Mouse (Mus musculus) heart, embryonic 13.5 days (tissue): Measurements from ENCODE around the gene Gabrp. TPM values are rescaled to one million over a fixed set of nuclear protein-coding genes. Genes with fewer than 3 reads are reported as not detected.

ENCODE experiments used
- ATAC-seq: fragments of 200-750 bp; cut with Nextera tagmentation; 2 replicates; pipeline ENCODE4 v1.8.0; 2017; ENCODE audit warnings: moderate TSS enrichment; ENCODE audit not compliant: insufficient number of reproducible peaks, low FRiP score, low TSS enrichment; ENCODE audit errors: extremely low read depth
- H3K27ac ChIP-seq: fragments of 300-500 bp; sonication (generic); replicated peaks from 2 replicates; pipeline ENCODE4 v1.5.1; 2015; ENCODE audit warnings: moderate library complexity, mild to moderate bottlenecking, inconsistent platforms
- H3K27me3 ChIP-seq: fragments of 300-500 bp; sonication (generic); replicated peaks from 2 replicates; pipeline ENCODE4 v1.6.1; 2015; ENCODE audit warnings: mild to moderate bottlenecking, inconsistent platforms
- H3K36me3 ChIP-seq: fragments of 300-500 bp; sonication (generic); 2 replicates; pipeline ENCODE4 v1.6.1; 2015; ENCODE audit warnings: mild to moderate bottlenecking, inconsistent platforms
- H3K4me1 ChIP-seq: fragments of 300-500 bp; sonication (generic); 2 replicates; pipeline ENCODE4 v1.6.1; 2015; ENCODE audit warnings: inconsistent platforms
- H3K4me2 ChIP-seq: fragments of 300-500 bp; sonication (generic); 2 replicates; pipeline ENCODE4 v1.6.1; 2015; ENCODE audit warnings: inconsistent platforms, mild to moderate bottlenecking, moderate library complexity
- H3K4me3 ChIP-seq: fragments of 300-500 bp; sonication (generic); 2 replicates; pipeline ENCODE4 v1.5.1; 2015; ENCODE audit warnings: moderate library complexity, mild to moderate bottlenecking, inconsistent platforms
- H3K9ac ChIP-seq: fragments of 300-500 bp; sonication (generic); 2 replicates; pipeline ENCODE4 v1.6.1; 2015; ENCODE audit warnings: inconsistent platforms, mild to moderate bottlenecking, moderate library complexity
- H3K9me3 ChIP-seq: fragments of 300-500 bp; sonication (generic); 2 replicates; pipeline ENCODE4 v1.6.1; 2016; ENCODE audit warnings: inconsistent platforms
- WGBS: fragments of 180-500 bp; shearing (Covaris S2); methylation state at CpG from one replicate; pipeline ENCODE4 v1.1.7; 2015; ENCODE audit warnings: mixed read lengths; 5-methylcytosine and 5-hydroxymethylcytosine counted together
- polyA plus RNA-seq: library from polyadenylated mRNA; unstranded; fragments of >200 nt; fragmentation: Nextera tagmentation; extraction: Ambion mirVana; gene quantifications from 2 replicates; pipeline ENCODE4 v1.2.1, GENCODE M21; 2015

Gabrp gene
- polyA plus RNA-seq = 0.05 and 0.07 TPM in 2 replicates

DNA sequence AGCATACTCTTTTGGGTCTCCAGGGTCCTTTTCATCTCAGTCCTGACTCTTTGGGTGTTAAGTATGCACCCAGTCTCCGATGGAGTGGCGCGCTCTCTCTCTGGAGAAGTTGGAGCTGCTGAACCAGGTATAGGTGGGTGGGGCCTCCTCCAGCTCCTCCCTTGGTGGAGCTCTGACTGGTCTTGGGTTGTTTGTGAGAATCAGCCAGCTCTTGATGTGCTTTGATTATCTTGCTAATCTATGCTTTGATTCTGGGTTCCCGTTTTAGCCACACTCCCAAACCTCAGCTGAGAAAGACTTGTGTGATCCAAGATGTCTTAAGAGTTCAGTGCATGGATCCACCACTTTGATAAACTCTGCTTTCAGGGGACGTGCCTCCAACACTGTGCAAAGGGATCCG, at the start of gene Gabrp:
TSS of gene Gabrp (minus strand) at position 101 of the 400 bp plus-strand sequence.
- Histone ChIP-seq H3K27me3 (peaks cover 14% of the 10 kb centered on the region), H3K4me3 (no peak within 1 kb of the TSS), H3K27ac (no peak within 1 kb of the TSS), H3K36me3 (no peaks in the 10 kb centered on the region), H3K9ac (no peak within 1 kb of the TSS), H3K4me2 (no peak within 1 kb of the TSS), H3K4me1 (no peaks in the 10 kb centered on the region), H3K9me3 (peaks cover 3% of the 10 kb centered on the region; the same call in 1 of the 2 replicates)
- no peak for ATAC-seq
- WGBS = 48% methylated on average over 6 of the region's 6 CpGs

- H3K4me1 ChIP-seq = no peaks in the 10 kb centered on the region
- H3K27ac ChIP-seq = no peak overlapping the region
- H3K27me3 ChIP-seq = no peaks in the 10 kb centered on the region
- H3K4me2 ChIP-seq = no peak overlapping the region
- no peaks in the 10 kb centered on the region for H3K36me3 ChIP-seq
- no peak overlapping the region for H3K9ac ChIP-seq
- H3K9me3 ChIP-seq = no peaks in the 10 kb centered on the region
- H3K4me3 ChIP-seq = no peak overlapping the region
- ATAC-seq = no peak
- WGBS = 70% methylated on average over 4 of the region's 4 CpGs
These were observed 48.5 kb upstream of the Gabrp start for GRCm38 (mm10) chr11:33627136-33627742.

DNA sequence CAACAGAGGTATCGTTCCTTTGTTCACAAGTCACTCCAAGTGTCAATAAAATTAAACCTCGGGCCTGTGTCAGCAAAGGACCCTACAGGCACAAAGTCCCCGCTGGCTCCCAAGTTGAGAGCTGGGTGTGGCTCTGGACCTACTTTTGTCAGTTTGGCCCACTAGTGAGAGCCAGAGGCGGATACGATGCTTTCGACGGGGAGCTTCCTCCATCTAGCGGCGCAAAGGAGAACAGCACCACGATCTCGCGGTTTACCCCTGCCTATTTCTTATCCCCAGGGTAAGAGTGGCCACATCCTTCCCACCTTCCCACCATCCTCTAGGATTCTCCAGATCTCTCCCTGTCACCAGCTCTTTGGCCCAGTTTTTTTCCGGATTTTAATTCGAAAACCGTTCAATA, 35.5 kb upstream of the Gabrp start:
- Histone ChIP-seq H3K4me3 (no peak overlapping the region), H3K9ac (no peak overlapping the region), H3K36me3 (no peaks in the 10 kb centered on the region), H3K27ac (no peak overlapping the region), H3K9me3 (no peaks in the 10 kb centered on the region), H3K4me2 (no peak overlapping the region), H3K27me3 (peaks cover 22% of the 10 kb centered on the region; the same call in 1 of the 2 replicates), H3K4me1 (no peaks in the 10 kb centered on the region)
- WGBS = 7% methylated on average over 15 of the region's 15 CpGs
- ATAC-seq = no peak

DNA sequence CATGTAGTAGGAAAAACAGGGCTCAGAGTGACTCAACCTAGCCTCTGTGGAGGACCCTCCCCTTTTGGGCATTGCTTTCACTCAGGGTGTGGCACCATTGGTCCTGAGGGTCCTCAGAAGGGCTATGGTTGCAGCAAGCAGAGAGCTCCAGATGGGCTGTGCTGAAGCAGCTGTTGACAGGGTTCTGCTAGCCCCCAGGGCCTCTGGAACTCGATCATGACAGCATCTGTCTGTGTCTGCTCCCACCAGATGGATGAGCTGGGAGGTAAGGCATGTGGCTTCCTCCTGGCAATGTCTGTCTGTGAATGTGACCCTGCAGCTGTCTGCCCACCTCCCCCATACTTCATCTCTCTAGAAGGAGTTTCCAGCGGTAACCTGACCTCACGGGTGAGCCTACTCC, 29.0 kb upstream of the Gabrp start:
- no peak for ATAC-seq

DNA sequence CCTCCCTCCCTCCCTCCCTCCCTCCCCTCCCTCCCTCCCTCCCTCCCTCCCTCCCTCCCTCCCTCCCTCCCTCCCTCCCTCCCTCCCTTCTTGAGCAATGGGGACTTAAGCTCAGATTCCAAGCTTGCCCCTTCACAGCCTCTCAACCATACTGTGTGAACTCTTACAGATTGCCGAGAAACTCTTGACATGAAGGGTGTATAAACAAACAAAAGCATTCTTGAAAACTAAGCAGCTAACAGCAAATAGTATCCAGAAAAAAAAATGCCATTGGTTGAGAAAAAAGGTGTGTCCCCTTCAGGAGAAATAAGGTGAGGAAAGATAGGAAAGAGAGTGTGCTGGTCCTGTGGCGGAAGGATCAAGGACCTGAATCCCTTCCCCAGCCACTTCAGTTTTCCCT, 24.4 kb upstream of the Gabrp start:
- ATAC-seq = no peak
- Histone ChIP-seq H3K4me1 (peaks cover 5% of the 10 kb centered on the region; the same call in 1 of the 2 replicates), H3K4me2 (no peak overlapping the region), H3K36me3 (no peaks in the 10 kb centered on the region), H3K27me3 (0 out of 2 replicates have a peak, but pooled peaks cover 3% of the 10 kb centered on the region), H3K9ac (no peak overlapping the region), H3K9me3 (no peaks in the 10 kb centered on the region), H3K4me3 (no peak overlapping the region), H3K27ac (no peak overlapping the region)
- 47% methylated on average over 2 of the region's 2 CpGs for WGBS

More for the DNA sequence above, 29.0 kb upstream of the Gabrp start:
- Histone ChIP-seq H3K9me3 (no peaks in the 10 kb centered on the region), H3K4me2 (no peak overlapping the region), H3K27me3 (0 out of 2 replicates have a peak, but pooled peaks cover 6% of the 10 kb centered on the region), H3K9ac (no peak overlapping the region), H3K4me1 (peaks cover 5% of the 10 kb centered on the region; the same call in 1 of the 2 replicates), H3K4me3 (no peak overlapping the region), H3K27ac (no peak overlapping the region), H3K36me3 (no peaks in the 10 kb centered on the region)
- WGBS = 8% methylated on average over 3 of the region's 3 CpGs

GRCm38 (mm10) chr11:33598986-33599385, 20.2 kb upstream of the Gabrp start, which contains the start of gene D130052B06Rik:
Gene D130052B06Rik, plus strand, starts transcription at chr11:33599302.
- no peak within 1 kb of the TSS for H3K4me2 ChIP-seq
- no peaks in the 10 kb centered on the region for H3K4me1 ChIP-seq
- ATAC-seq = no peak
- H3K27me3 ChIP-seq = peaks cover 10% of the 10 kb centered on the region
- no peaks in the 10 kb centered on the region for H3K36me3 ChIP-seq
- H3K9me3 ChIP-seq = no peaks in the 10 kb centered on the region
- no peak within 1 kb of the TSS for H3K4me3 ChIP-seq
- no peak within 1 kb of the TSS for H3K27ac ChIP-seq
- H3K9ac ChIP-seq = no peak within 1 kb of the TSS
- WGBS = 74% methylated on average over 4 of the region's 4 CpGs

DNA sequence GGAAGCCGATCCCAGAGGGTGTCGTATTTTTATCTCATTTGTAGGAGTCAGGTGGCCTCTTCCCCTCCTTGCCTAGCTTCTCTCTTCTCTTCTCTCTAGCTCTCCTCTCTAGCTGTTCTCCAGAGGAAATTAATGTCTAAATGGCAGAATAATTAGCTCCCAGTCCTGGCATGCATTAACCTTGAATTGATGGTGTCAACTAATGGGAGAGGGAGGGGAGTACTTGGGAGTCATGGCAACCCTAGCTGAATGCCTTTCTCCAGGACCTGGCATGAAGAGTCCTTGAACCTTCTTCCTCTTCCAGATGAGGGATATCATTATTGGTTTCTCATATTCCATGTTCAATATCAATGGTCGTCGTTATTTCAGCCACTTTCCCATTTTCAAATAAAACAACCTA, 17.9 kb upstream of the Gabrp start:
- Histone ChIP-seq H3K27ac (no peak overlapping the region), H3K9me3 (no peaks in the 10 kb centered on the region), H3K4me1 (no peaks in the 10 kb centered on the region), H3K4me3 (no peak overlapping the region), H3K9ac (no peak overlapping the region), H3K27me3 (peaks cover 10% of the 10 kb centered on the region), H3K36me3 (no peaks in the 10 kb centered on the region), H3K4me2 (no peak overlapping the region)
- ATAC-seq = no peak
- WGBS = 76% methylated on average over 4 of the region's 4 CpGs

DNA sequence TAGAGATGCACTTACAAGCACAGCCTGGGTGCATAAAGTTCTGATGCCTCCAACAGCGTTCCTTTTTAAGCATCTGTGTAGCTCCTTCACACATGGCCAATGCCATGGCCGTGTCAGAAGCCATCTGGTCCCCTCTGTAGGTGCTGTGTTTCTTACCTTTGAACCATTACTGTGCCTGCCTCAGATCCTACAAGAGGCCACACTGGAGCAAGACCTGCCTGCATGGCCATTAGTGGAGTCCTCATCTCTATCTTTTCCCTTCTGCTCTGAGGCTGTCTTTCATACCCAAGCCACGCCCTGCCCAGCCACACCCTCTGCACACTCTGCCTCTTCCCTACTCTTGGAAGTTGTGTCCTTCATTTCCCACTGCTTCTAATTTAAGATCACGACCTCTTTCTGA, 14.1 kb upstream of the Gabrp start:
- no peak overlapping the region for H3K27ac ChIP-seq
- H3K27me3 ChIP-seq = peaks cover 7% of the 10 kb centered on the region
- H3K4me3 ChIP-seq = no peak overlapping the region
- H3K36me3 ChIP-seq = no peaks in the 10 kb centered on the region
- H3K9ac ChIP-seq = no peak overlapping the region
- ATAC-seq = no peak
- 67% methylated on average over 4 of the region's 4 CpGs for WGBS
- H3K4me1 ChIP-seq = no peaks in the 10 kb centered on the region
- H3K9me3 ChIP-seq = no peaks in the 10 kb centered on the region
- no peak overlapping the region for H3K4me2 ChIP-seq

- 81% methylated on average over 3 of the region's 3 CpGs for WGBS
- no peak overlapping the region for H3K9ac ChIP-seq
- H3K27me3 ChIP-seq = peaks cover 6% of the 10 kb centered on the region; the same call in 1 of the 2 replicates
- no peaks in the 10 kb centered on the region for H3K9me3 ChIP-seq
- ATAC-seq = no peak
- no peak overlapping the region for H3K4me2 ChIP-seq
- H3K4me1 ChIP-seq = no peaks in the 10 kb centered on the region
- no peaks in the 10 kb centered on the region for H3K36me3 ChIP-seq
- no peak overlapping the region for H3K27ac ChIP-seq
- H3K4me3 ChIP-seq = no peak overlapping the region
These were observed 12.0 kb upstream of the Gabrp start for GRCm38 (mm10) chr11:33590771-33591170.

DNA sequence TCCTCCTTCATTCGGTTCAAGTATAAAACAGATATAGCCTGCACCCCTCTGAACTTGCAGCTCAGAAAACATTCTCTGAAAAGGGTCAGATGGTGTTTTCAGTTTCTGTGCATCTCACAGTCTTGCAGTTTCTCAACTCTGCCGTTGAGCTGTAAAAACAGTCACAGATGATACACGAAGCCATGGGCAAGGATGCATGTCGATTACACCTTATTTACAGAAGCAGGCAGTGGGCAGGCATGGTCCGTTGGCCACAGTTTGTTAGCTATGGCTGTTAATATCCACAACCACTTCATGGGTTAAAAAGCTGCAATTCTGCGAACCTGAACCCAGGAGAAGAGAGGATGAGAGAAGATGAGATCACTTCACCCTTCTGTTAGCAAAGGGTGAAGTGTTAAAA, 7.9 kb upstream of the Gabrp start:
- H3K36me3 ChIP-seq = no peaks in the 10 kb centered on the region
- H3K4me2 ChIP-seq = no peak overlapping the region
- H3K27ac ChIP-seq = no peak overlapping the region
- no peaks in the 10 kb centered on the region for H3K9me3 ChIP-seq
- 67% methylated on average over 6 of the region's 6 CpGs for WGBS
- H3K4me1 ChIP-seq = no peaks in the 10 kb centered on the region
- H3K9ac ChIP-seq = no peak overlapping the region
- H3K4me3 ChIP-seq = no peak overlapping the region
- no peak for ATAC-seq
- H3K27me3 ChIP-seq = no peaks in the 10 kb centered on the region

DNA sequence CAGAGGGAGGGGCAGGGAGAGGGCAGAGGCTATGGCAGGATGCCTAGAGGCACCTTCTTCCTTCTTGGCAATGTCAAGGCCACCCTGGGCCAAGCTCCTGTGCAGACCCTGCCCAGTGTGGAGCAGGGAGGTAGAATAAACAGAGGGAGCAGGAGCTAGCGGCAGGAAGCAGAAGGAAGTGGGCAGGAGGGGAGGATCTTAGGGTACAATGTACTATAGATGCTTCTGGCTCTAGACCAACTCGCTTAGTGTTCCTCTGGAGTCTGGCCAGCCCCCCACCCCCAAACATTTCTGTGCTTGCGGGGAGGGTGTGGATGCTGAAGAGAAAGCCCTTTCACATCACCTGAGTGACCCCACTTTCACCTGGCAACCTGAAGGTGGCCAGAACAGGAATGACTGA, 862 bp upstream of the Gabrp start:
- H3K4me2 ChIP-seq = no peak overlapping the region
- no peaks in the 10 kb centered on the region for H3K36me3 ChIP-seq
- H3K4me1 ChIP-seq = no peaks in the 10 kb centered on the region
- H3K27ac ChIP-seq = no peak overlapping the region
- no peak overlapping the region for H3K4me3 ChIP-seq
- no peak overlapping the region for H3K9ac ChIP-seq
- WGBS = 41% methylated on average over 3 of the region's 3 CpGs
- peaks cover 14% of the 10 kb centered on the region for H3K27me3 ChIP-seq
- ATAC-seq = no peak
- H3K9me3 ChIP-seq = peaks cover 3% of the 10 kb centered on the region; the same call in 1 of the 2 replicates

DNA sequence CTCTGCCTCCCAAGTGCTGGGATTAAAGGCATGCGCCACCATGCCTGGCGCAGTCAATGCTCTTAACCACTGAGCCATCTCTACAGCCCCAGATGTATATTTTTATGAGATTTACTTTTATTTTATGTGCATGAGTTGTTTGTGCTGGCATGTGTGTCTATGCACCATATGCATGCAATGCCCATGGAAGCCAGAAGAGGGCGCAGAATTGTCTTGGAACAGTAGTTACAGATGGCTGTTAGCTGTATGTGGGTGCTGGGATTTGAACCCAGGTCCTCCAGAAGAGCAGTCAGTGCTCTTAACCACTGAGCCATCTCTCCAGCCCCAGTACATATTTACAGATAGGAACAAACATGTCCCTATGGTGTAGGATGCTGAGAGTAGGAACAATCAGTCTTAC, 3.8 kb downstream of the Gabrp start:
- Histone ChIP-seq H3K4me2 (no peak overlapping the region), H3K4me1 (no peaks in the 10 kb centered on the region)
- WGBS = 65% methylated on average over 3 of the region's 3 CpGs

More for the DNA sequence above, 3.8 kb downstream of the Gabrp start:
- peaks cover 3% of the 10 kb centered on the region; the same call in 1 of the 2 replicates for H3K9me3 ChIP-seq
- no peaks in the 10 kb centered on the region for H3K36me3 ChIP-seq
- no peak overlapping the region for H3K4me3 ChIP-seq
- ATAC-seq = no peak
- H3K27me3 ChIP-seq = peaks cover 13% of the 10 kb centered on the region
- H3K9ac ChIP-seq = no peak overlapping the region
- H3K27ac ChIP-seq = no peak overlapping the region
